Mouse (Mus musculus): ENCODE data around the gene Slc22a14. TPM values are rescaled to one million over a fixed set of nuclear protein-coding genes. Genes with fewer than 3 reads are reported as not detected.

Slc22a14 gene
- total and polyA plus RNA-seq, 3 experiments = not detected

DNA sequence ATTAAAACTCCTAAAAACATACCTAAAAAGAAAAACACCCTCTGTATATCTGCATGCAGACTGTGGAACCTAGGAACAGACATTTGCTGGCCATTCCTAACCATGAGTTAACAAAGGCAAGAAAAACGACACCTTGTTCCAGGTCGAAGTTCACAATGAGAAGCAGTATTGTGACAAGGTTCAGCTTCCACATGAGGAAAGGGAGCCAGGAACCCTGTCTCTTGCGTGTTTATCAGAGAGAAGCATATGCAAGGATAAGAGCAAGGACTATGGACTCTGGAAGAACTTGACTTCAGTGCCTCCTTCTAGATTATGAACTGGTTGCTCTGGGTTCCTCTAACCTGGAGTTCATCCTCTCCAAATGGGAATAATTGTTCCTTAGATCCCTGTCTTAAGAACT is 121.4 kb downstream of the Slc22a14 start:
- Histone ChIP-seq H3K27me3 (ENCODE audit: control insufficient read depth in 1 of 2, insufficient read depth in 2 of 2, low read length in 2 of 2) (no peaks in the 10 kb centered on the region), H3K4me1 (ENCODE audit: control insufficient read depth in 1 of 2, insufficient read depth in 2 of 2, low read length in 2 of 2) (no peaks in the 10 kb centered on the region), H3K9ac (ENCODE audit: control insufficient read depth, low read depth, low read length, poor library complexity, severe bottlenecking) (no peak overlapping the region), H3K4me3 (ENCODE audit: control insufficient read depth in 1 of 2, insufficient read depth in 1 of 2, low read depth in 2 of 2, low read length in 2 of 2) (no peak overlapping the region), H3K27ac (ENCODE audit: control insufficient read depth, low read depth, low read length) (no peak overlapping the region), H3K9me3 (replicated peaks; ENCODE audit: insufficient read depth, low read length) (no peaks in the 10 kb centered on the region), H3K36me3 (ENCODE audit: control insufficient read depth in 1 of 2, insufficient read depth in 2 of 2, low read length in 2 of 2) (peaks cover 0 to 13% of the 10 kb centered on the region in 2 experiments; a peak in 2 of 4 replicates), H3K79me2 (ENCODE audit: control insufficient read depth, insufficient read depth, low read length, poor library complexity) (no peaks in the 10 kb centered on the region)
- no peak for DNase-seq (ENCODE audit: low read depth, low spot score)
- no peak for TF ChIP-seq GABPA (IDR thresholded peaks at IDR 0.05; ENCODE audit: low read depth, low read length)
- no peak for TF ChIP-seq UBTF (IDR thresholded peaks at IDR 0.05; ENCODE audit: borderline replicate concordance, insufficient read depth, low read depth, low read length)
- TF ChIP-seq SMC3 (IDR thresholded peaks at IDR 0.05; ENCODE audit: low read depth, low read length) = no peak
- no peak for TF ChIP-seq USF2 (IDR thresholded peaks at IDR 0.05; ENCODE audit: borderline replicate concordance in 1 of 2, insufficient read depth in 1 of 2, low read depth in 1 of 2, low read length in 2 of 2)
- no peak for TF ChIP-seq NRF1 (IDR thresholded peaks at IDR 0.05; ENCODE audit: insufficient read depth, low read depth, low read length, poor library complexity, severe bottlenecking)
- no peak for TF ChIP-seq POLR2AphosphoS2 (IDR thresholded peaks at IDR 0.05; ENCODE audit: low read length)
- TF ChIP-seq E2F4 (IDR thresholded peaks at IDR 0.05; ENCODE audit: borderline replicate concordance, low read depth, low read length) = no peak
- TF ChIP-seq ETS1 (IDR thresholded peaks at IDR 0.05; ENCODE audit: low read depth, low read length) = no peak
- no peak for TF ChIP-seq POLR2AphosphoS5 (IDR thresholded peaks at IDR 0.05; ENCODE audit: borderline replicate concordance, low read depth, low read length)
- TF ChIP-seq MAFK (IDR thresholded peaks at IDR 0.05; ENCODE audit: borderline replicate concordance, low read depth, low read length) = no peak
- no peak for TF ChIP-seq TAL1 (IDR thresholded peaks at IDR 0.05; ENCODE audit: low read length)
- TF ChIP-seq MYB (IDR thresholded peaks at IDR 0.05; ENCODE audit: low read depth, low read length) = no peak
- TF ChIP-seq EP300 (IDR thresholded peaks at IDR 0.05; ENCODE audit: low read depth in 1 of 2, low read length in 2 of 2) = no peak
- no peak for TF ChIP-seq HCFC1 (IDR thresholded peaks at IDR 0.05; ENCODE audit: low read depth, low read length)
- no peak for TF ChIP-seq RCOR1 (IDR thresholded peaks at IDR 0.05; ENCODE audit: low read depth, low read length)
- TF ChIP-seq TBP (IDR thresholded peaks at IDR 0.05; ENCODE audit: low read depth, low read length) = no peak
- no peak for TF ChIP-seq KAT2A (conservative IDR thresholded peaks at IDR 0.05; ENCODE audit: low read depth, low read length)
- no peak for TF ChIP-seq MYC (IDR thresholded peaks at IDR 0.05; ENCODE audit: low read depth, low read length)

DNA sequence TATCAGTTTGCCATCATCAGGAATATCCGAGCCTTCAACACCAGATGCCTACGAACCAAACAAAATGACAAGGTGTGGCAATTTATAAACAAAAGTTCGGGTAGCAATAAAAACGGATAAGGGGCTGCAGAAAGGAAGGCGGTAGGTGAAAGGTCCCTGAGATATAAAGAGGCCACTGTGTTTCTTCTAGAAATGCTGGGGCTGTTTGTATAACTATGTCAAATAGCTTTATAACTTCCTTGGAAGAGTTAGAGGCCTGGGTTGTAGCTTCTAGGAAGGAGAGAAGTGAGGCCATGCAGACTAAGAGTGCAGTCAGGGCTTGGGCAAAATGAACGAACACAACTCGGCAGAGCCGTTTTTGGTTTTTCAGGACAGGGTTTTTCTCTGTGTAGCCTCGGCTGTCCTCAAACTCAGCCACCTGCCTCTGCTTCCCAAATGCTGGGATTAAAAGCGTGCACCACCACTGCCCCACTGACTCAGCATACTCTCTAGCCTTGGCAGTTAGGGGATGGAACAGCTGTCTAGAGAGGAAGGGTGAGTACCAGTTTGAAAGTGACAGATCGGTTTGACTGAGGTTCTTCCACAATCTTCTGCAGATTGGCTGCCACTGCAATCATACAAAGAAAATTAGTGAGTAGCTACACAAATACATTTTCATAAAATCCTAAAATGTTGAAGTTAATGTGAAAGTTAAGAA is 124.0 kb downstream of the Slc22a14 start:
- no peak overlapping the region for H3K27ac ChIP-seq (ENCODE audit: control insufficient read depth, low read depth, low read length)
- DNase-seq (ENCODE audit: low read depth, low spot score) = no peak
- H3K9me3 ChIP-seq (replicated peaks; ENCODE audit: insufficient read depth, low read length) = no peaks in the 10 kb centered on the region
- no peak for TF ChIP-seq ZMIZ1 (IDR thresholded peaks at IDR 0.05; ENCODE audit: low read depth, low read length)
- TF ChIP-seq CHD2 (IDR thresholded peaks at IDR 0.05; ENCODE audit: low read length) = no peak
- no peak for TF ChIP-seq MYB (IDR thresholded peaks at IDR 0.05; ENCODE audit: low read depth, low read length)
- no peak for TF ChIP-seq UBTF (IDR thresholded peaks at IDR 0.05; ENCODE audit: borderline replicate concordance, insufficient read depth, low read depth, low read length)
- TF ChIP-seq NELFE (IDR thresholded peaks at IDR 0.05; ENCODE audit: low read depth, low read length) = no peak
- no peak for TF ChIP-seq E2F4 (IDR thresholded peaks at IDR 0.05; ENCODE audit: borderline replicate concordance, low read depth, low read length)
- no peak for TF ChIP-seq EP300 (IDR thresholded peaks at IDR 0.05; ENCODE audit: low read depth in 1 of 2, low read length in 2 of 2)
- TF ChIP-seq GATA1 (IDR thresholded peaks at IDR 0.05; ENCODE audit: low read depth, low read length) = no peak
- TF ChIP-seq TCF12 (IDR thresholded peaks at IDR 0.05; ENCODE audit: low read depth, low read length) = no peak
- no peak for TF ChIP-seq ZC3H11A (IDR thresholded peaks at IDR 0.05; ENCODE audit: low read depth, low read length)
- TF ChIP-seq MAX (IDR thresholded peaks at IDR 0.05; ENCODE audit: low read length) = no peak
- TF ChIP-seq MAZ (IDR thresholded peaks at IDR 0.05; ENCODE audit: low read depth, low read length) = no peak
- TF ChIP-seq MXI1 (IDR thresholded peaks at IDR 0.05; ENCODE audit: low read depth, low read length) = no peak
- TF ChIP-seq USF1 (IDR thresholded peaks at IDR 0.05; ENCODE audit: low read depth, low read length) = no peak
- no peak for TF ChIP-seq HCFC1 (IDR thresholded peaks at IDR 0.05; ENCODE audit: low read depth, low read length)
- no peak for TF ChIP-seq POLR2AphosphoS2 (IDR thresholded peaks at IDR 0.05; ENCODE audit: low read length)
- no peak for TF ChIP-seq MAFK (IDR thresholded peaks at IDR 0.05; ENCODE audit: borderline replicate concordance, low read depth, low read length)
- no peaks in the 10 kb centered on the region for H3K27me3 ChIP-seq (ENCODE audit: control insufficient read depth in 1 of 2, insufficient read depth in 2 of 2, low read length in 2 of 2)
- no peaks in the 10 kb centered on the region for H3K4me1 ChIP-seq (ENCODE audit: control insufficient read depth in 1 of 2, insufficient read depth in 2 of 2, low read length in 2 of 2)
- no peaks in the 10 kb centered on the region for H3K79me2 ChIP-seq (ENCODE audit: control insufficient read depth, insufficient read depth, low read length, poor library complexity)
- peaks cover 0 to 13% of the 10 kb centered on the region in 2 experiments; a peak in 2 of 4 replicates for H3K36me3 ChIP-seq (ENCODE audit: control insufficient read depth in 1 of 2, insufficient read depth in 2 of 2, low read length in 2 of 2)
- no peak overlapping the region for H3K4me3 ChIP-seq (ENCODE audit: control insufficient read depth in 1 of 2, insufficient read depth in 1 of 2, low read depth in 2 of 2, low read length in 2 of 2)
- no peak overlapping the region for H3K9ac ChIP-seq (ENCODE audit: control insufficient read depth, low read depth, low read length, poor library complexity, severe bottlenecking)
